Mouse (Mus musculus) liver (tissue): ENCODE results near the gene Fcrl1.

Source experiments
- DNase-seq: peaks from one replicate; pipeline ENCODE4 v3.0.0-alpha.2; 2020; ENCODE audit warnings: mixed read lengths

Gene Fcrl1

GRCm38 (mm10) chr3:87411150-87411549, 35.0 kb downstream of the Fcrl1 start:
- DNase-seq = peak; percentile 57

- DNase-seq = no peak
Measured at GRCm38 (mm10) chr3:87420645-87421044, 44.5 kb downstream of the Fcrl1 start.

GRCm38 (mm10) chr3:87422386-87422910, 46.3 kb downstream of the Fcrl1 start:
- no peak for DNase-seq

GRCm38 (mm10) chr3:87435479-87435878, 59.3 kb downstream of the Fcrl1 start, which contains the start of gene Fcrl5:
TSS of gene Fcrl5 (plus strand) at chr3:87435773.
- DNase-seq = no peak

- no peak for DNase-seq
Measured at GRCm38 (mm10) chr3:87440586-87440985, 64.4 kb downstream of the Fcrl1 start.

- no peak for DNase-seq
Measured at GRCm38 (mm10) chr3:87443968-87444367, 67.8 kb downstream of the Fcrl1 start.
